Mouse (Mus musculus) fat pad, adult 2 months (tissue): Measurements from ENCODE around the gene Dao.

Source experiments
- DNase-seq: peaks from one replicate; pipeline ENCODE4 v3.0.0-alpha.2; 2011; ENCODE audit warnings: low read depth, low spot score; ENCODE audit errors: extremely low read depth

Dao gene

GRCm38 (mm10) chr5:114003542-114003941 is at the start of gene Dao:
Dao (plus strand) TSS chr5:114003703.
- no peak for DNase-seq

GRCm38 (mm10) chr5:113954421-113954820 is 49.1 kb upstream of the Dao start:
- DNase-seq, result no peak

DNA sequence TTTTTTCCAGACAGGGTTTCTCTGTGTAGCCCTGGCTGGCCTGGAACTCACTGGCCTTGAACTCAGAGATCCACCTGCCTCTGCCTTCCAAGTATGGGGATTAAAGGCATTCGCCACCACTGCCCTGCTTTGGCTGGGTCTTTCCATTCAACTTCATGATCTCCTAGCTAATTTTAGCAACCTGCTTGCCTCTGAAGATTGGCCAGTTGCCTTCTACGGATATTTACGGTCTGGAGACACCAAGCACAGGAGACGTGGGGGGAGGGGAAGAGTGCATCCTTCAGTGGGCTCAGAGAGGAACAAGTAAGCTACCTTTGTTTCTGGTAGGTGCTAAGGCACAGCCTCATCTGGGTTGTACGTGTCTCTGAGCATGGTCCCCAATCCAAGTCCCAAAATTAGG is 48.2 kb upstream of the Dao start:
- no peak for DNase-seq

GRCm38 (mm10) chr5:113955691-113956090 is 47.8 kb upstream of the Dao start:
- no peak for DNase-seq

DNA sequence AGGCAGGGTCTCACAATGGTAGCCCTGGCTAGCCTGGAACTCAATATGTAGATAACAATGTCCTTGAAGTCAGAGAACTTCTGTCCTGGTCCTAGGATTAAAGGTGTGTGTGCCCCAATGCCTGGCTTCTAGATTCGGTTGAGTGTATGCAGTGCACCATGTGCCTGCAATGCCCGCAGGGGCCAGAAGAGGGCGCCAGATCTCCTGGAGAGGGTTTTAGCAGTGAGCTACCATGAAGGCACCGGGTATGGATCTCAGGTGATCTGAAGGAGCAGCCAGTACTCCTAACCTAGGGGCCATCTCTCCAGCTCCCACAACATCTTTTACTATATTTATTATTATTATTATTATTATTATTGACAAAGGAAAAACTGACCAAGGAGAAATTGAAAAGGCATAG is 47.0 kb upstream of the Dao start:
- no peak for DNase-seq

DNA sequence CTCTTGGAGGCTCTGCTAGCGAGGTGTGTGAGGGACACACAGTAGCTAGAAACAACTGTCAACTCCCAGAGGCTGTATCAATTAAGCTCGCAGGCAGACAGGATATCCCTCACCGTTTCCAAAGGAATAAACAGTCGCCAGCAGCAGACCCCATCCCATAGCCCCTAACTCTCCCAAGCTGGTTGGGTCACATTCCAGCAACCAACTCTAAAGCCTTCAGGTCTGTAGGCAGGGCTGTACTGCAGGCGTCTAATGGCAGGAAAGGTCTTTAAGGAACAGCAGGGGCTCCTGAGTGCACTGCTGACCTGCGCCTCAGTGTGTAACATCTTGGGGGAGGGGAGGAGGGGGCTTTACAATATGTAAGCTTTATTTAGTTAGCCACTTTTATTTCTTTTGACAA is 44.5 kb upstream of the Dao start:
- DNase-seq, result no peak

DNA sequence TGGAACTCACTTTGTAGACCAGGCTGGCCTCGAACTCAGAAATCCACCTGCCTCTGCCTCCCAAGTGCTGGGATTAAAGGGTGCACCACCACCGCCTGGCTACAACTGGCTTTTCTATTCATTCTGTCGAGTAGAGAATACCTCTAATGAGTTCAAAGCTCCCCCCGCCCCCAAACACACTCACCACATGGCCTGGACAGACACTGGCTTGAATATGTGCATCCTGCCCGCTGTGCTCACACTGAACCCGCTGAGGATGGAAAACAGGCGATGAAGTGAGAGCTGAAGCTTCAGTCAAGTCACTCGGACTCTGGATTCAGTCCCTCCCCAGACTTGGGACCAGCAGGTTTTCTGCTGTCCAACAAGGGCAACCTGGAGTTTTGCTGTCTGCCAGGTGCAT is 43.1 kb upstream of the Dao start:
- no peak for DNase-seq

DNA sequence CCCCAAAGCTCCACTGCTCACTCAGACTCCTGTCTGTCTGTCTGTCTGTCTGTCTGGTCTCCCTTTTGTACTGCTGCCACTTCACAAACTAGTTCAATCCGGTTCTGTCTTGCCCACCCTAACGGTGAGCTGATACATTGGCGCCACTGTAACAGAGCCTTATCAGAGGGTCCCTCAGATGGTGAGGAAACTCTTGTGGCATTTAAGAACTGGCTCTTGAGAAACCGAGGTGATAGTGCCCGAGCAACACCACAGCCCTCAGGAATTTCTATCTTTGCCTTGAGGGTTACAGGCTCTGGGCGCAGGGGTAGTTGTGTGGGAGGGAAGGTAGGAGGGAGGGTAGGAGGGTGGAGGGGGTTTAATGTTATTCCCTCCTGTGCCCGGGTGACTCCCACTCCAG is 41.7 kb upstream of the Dao start:
- no peak for DNase-seq

DNA sequence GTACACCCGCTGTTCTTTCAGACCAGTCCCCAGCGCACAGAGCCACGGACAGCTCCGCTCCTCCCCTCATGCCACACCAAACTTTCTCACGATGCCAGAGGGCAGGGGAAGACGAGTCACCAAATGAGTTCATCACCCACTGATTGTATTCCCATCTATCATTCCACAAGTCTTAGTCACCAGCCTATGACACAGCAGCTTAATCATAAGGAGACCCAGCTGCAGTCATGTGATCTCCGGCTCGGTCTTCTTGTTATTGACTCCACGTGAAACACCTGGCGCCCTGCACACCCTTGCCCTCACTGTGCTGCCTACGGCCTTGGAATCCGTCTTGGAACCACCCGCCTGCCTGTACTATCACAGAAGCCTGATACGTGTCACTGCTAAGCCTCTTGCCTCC is 38.5 kb upstream of the Dao start:
- DNase-seq, result no peak

DNA sequence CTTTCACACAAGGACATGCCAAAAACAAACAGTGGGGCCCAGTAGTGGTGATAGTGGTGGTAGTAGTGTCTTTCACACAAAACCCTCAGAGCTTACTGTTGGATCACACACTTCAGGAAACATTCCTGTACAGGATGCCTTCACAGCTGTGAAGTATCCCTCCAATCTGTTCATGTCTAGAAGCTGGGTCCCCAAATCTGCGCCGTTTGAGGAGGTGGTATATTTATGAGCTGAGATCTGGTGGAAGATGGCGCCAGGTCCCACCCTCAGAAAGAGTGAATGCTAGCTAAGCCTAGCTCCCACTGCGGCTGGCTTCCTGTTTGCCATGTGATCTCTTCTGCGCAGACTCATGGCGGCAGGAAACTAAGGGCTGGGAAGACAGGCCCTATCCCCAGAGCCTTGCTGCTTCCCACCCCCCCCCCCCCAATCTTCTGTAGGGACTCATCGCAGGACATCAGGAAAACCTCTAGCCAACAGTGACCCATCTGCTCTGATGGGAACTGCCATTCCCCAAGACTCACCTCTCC is 37.8 kb upstream of the Dao start:
- no peak for DNase-seq

DNA sequence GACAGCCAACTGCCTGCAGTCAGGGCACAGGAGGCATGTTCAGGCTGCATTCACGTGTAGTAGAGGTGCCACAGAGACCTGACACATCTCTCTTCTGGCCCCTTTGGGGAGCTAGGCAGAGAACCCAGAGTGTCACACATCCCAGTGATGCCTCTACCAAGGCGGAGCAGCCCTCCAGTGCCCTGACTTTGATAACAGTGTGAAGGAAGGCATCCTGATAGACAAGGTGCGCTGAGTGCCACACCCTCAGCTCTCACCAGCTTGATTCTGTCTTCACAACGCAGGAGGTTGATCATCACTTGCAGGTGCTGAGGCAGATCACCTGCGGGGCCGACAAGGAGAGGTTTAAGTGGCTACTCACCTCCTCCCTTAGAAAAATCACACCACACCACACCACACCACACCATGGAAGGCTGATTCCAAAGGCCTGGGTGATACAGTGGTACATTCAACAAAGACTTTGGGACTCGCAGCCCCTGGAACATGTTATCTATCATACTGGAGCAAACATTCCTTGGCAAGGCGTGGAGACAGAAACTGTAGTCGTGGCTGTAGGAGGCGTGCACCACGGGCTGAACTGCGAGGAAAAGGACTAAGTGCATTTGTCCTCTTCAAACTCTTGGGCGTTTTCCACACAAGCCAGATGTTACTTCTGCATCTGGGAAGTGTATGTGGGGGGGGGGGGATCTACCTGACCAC is 36.9 kb upstream of the Dao start:
- no peak for DNase-seq

DNA sequence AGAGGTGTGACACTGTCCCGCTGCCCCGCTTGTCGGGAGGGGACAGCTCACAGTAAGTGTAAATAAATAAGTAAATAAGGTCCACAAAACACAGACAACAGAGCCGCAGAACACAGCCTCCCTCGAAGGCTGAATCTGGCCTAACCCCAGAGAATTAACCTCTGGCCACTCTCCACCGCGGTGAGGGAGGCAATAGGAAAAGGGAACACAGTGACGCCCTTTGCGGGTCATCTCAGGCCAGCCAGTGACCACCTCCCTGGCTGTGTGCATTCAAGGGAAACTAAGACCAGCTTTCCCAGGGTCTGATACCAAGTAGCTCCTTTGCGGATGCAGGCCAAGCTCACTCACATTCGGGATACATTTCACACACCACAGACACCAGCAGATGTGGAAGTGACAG is 35.1 kb upstream of the Dao start:
- DNase-seq, result no peak

GRCm38 (mm10) chr5:113971434-113971960 is 32.0 kb upstream of the Dao start:
- no peak for DNase-seq

- DNase-seq, result no peak
These were observed 30.7 kb upstream of the Dao start for GRCm38 (mm10) chr5:113972589-113973515.

DNA sequence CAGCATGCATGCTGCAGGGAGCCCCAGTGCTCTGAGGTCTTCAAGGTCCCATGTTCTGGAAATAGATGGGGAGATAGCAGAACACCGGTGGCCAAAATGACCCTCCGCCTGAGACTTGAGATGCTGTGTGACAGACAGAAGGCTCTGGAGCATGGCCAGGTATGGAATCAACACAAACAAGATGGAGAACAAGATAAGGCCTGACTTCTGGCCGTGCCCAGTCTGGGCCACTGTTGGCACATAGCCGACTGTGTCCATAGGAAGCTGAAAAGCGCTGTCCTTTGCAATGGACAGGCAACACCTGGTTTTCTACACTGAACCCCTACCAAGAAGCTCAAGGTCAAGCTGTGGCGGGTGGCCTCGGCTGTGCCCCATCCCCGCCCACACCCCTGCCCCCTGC is 29.7 kb upstream of the Dao start:
- no peak for DNase-seq

- no peak for DNase-seq
These were observed 28.9 kb upstream of the Dao start for GRCm38 (mm10) chr5:113974576-113974975.

GRCm38 (mm10) chr5:113975538-113976215 is 27.8 kb upstream of the Dao start:
- no peak for DNase-seq

GRCm38 (mm10) chr5:113976597-113976996 is 26.9 kb upstream of the Dao start:
- DNase-seq, result no peak

- no peak for DNase-seq
These were observed 26.2 kb upstream of the Dao start for GRCm38 (mm10) chr5:113977309-113977708.

GRCm38 (mm10) chr5:113980511-113980910 is 23.0 kb upstream of the Dao start:
- no peak for DNase-seq

DNA sequence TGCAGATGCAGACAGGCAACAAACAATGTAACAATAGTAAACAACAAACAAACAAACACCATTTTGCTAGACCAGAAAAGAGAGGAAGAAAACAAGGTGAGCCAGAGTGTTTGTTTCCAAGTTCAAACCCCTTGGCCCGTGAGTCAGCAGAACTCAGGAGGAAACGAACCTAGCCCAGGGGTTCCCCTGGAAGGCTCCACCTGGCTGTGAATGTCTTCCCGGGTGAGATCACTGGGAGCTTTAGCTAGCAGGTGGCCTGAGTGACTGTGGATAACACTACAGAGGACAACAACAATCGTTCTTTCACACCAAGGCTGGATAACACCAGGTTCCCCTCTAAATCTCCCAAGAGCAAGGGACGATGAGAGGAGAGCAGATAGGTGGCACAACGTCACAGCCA is 22.3 kb upstream of the Dao start:
- no peak for DNase-seq
